Mouse (Mus musculus): ENCODE data around the gene Ccnd1.

Gene Ccnd1

DNA sequence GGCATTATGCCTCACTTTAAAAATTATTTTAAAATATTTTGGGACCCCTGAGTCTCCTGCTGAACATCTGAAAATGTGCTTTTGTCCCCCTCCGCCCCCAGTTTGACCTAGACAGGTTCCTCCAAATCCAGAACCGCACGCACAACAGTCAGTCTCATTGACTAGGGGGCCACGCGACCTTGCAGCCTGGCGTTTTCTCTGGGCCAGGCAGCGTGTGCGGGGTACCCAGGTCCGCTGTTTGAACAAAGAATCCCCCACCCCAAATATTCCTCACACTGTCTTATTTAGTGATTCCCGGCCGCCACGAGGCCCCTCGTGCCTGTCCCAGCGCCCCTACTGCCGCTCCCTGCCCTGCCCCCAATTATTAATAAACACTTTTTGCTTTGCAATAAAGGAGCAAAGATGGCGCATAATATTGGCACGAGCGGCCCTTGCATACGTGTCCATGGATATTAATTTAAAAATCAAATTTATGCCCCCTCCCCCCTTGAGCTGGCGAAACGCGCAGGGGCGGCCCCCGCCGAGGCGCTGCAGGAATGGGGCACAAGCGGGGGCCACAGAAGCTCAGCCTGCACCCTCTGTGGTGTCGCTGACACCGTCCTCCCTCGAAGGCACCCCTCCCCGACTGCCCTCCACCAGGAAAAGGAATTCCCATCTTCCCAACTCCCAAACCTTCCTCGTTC is 923 bp downstream of the Ccnd1 start:
- DNase-seq (ENCODE audit: low spot score in 2 of 2), result no peak

DNA sequence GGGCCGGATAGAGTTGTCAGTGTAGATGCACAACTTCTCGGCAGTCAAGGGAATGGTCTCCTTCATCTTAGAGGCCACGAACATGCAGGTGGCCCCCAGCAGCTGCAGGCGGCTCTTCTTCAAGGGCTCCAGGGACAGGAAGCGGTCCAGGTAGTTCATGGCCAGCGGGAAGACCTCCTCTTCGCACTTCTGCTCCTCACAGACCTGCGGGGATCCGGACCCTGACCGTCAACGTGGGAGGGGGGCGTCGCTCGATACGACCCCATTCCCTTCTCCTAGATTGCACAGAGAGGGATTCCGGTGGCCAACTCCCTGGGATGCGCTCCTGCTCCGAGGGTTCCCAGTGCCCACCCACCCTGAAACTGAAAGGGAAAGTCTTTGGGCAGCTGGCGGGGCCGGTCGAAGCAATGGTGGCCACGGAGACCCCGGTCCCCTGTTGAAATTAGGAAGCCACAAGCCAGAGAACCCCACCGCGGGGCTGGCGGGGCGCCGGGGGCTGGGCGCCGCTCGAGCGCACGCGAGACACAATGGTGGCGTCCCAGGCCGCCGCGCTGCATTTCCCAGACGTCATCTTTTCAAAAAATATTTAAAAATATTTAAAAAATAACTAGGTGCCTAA is 1.7 kb downstream of the Ccnd1 start:
- DNase-seq (ENCODE audit: low spot score in 2 of 2), result no peak

DNA sequence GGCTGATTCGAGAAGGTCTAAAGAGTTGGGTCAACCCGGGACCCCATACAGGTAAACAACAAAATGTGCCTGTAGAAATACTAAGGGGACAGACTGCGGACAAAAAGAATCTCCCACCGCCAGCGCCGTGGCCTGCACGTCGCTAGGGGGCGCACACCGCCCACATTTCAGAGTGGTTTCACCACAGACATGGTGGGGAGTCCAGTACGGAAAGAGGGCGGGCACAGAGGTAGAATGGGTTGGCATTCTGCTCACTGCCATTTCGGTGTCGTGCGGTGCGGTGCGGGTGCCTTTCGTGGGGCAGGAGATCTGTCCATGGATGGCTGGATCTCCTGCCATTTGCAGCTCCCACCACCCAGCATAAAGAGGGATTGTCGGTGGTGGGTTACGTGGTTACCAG is 2.2 kb downstream of the Ccnd1 start:
- peak; percentile 69 to 88 for DNase-seq (ENCODE audit: low spot score in 2 of 2)

DNA sequence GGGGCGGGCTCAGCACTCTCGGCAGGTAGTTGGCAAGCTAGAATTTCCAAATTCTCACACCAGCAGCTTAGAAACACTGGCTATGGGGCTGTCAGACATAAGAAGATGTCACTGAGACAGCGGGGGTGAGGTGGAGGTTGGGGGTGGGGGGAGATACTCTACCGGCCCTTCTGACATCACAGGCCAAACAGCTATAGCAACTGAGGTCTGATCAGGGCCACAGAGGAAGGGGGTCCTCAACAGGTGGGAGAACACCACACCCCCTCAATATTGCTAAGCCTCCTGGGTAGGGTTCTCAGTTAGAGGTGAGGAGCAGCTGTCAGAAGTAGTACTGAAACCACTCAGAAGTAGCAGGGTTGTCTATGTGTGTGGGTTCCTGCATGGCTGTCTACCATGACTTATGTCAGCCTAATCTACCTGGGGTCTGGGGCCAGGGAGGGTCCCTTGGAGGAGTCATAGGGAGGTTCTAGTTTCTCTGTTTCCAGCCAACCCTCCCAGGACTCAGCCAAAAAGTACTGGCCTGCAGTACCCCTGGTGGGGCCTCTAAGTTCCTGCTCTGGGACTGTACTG is 3.3 kb downstream of the Ccnd1 start:
- no peak for DNase-seq (ENCODE audit: low spot score in 2 of 2)

DNA sequence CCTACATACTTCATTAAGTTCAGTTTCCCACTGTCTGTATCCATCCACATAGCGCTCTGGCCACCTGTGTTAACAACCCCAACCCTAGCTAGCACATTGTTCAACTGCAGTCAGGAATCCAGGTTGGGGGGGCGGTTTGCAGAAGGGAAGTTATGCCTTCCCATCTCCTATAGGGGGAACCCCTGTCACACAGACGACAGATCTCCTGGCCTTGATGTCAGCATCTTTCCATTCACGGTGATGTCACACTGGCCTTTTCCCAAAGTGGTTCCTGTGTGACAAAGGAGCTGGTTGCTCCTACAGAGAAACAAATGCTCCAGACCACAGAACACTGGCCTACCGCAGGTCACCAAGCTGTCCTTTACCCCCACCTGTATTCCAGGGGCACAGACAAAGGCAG is 4.2 kb downstream of the Ccnd1 start:
- no peak for DNase-seq (ENCODE audit: low spot score in 2 of 2)

DNA sequence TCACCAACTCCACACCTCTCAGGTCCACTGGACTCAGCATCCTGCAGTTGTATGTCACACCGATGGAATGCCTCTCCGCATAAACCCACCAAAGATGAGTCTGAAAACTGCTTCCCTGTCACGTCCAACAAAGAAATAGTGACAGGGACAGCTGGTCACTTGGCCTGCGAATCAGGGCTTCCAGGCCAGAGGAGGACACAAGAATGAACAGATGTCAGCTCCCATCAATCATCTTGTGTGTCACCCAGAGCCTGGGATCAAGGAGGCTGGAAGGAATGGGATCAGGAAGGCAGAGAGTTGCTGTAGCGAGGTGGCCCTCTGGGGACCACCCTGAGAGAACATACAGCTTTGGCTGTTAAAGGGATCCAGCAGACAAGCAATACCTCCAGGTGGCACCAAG is 4.8 kb downstream of the Ccnd1 start:
- no peak for DNase-seq (ENCODE audit: low spot score in 2 of 2)

DNA sequence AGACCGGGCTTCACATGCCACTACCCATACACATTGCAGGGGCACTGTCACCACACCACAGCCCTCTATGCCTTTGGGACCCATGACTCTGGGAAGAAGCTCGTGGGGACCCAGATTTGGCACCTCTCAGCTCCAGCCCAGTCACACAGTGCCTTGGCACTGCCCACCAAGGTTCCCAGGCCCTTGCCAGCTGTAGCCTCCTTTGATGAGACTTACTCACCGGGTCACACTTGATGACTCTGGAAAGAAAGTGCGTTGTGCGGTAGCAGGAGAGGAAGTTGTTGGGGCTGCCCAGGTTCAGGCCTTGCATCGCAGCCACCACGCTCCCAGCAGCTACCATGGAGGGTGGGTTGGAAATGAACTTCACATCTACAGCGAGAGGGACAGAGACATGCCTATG is 5.9 kb downstream of the Ccnd1 start:
- no peak for DNase-seq (ENCODE audit: low spot score in 2 of 2)

DNA sequence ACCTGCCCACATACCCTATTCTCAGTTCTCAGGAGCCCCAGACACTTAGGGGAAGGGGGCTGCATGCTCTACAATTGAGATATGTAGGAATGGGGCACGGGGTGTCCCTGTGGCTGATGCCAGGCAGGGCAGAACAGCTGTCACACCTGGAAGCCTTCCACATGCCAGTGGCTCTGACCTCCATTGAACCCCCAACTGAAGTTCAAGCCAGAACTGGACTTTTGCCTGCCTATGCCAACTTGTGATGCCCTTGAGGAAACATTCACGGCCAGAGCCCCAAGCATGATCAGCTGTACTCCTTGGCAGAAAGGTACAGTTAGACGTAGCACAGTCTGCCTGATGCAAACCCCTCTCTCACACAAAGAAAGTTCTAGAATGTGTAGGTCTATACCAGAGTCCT is 6.4 kb downstream of the Ccnd1 start:
- no peak for DNase-seq (ENCODE audit: low spot score in 2 of 2)

DNA sequence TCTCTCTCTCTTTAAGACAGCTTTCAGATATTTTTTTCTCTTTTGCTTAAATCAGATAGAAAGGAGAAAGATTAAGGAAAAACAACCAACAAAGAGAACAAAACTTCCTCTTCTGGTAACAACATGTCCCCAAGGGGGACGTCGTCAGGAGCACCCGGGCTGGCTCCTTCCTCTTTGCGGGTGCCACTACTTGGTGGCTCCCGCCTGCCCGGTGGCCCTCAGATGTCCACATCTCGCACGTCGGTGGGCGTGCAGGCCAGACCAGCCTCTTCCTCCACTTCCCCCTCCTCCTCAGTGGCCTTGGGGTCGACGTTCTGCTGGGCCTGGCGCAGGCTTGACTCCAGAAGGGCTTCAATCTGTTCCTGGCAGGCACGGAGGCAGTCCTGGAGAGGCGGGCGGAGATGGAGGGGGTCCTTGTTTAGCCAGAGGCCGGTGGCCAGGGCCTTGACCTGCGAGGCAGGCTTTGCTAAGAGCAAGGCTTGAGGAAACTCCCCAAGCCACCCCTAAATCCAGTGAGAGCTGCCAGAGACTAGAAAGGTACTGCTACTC is 7.3 kb downstream of the Ccnd1 start:
- no peak for DNase-seq (ENCODE audit: low spot score in 2 of 2)

DNA sequence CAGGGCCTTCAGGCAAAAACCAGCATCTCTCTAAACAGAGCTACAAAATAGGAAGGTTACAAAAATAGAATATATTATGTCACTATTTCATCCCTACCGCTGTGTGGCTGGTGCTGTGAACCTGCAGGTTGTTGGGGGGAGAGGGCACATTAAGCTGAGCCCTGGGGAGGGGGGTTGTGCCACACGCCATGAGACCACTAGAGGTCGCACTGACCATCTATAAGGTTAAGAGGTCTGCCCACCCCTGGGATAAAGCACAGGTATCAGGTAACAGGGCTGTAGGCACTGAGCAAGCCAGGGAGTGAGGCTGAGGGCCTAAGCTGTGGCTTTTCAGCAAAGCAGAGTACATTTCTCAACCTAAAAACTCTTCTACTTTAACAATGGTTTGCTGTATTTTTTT is 7.9 kb downstream of the Ccnd1 start:
- peak in 1 of 2 experiments; percentile 52 for DNase-seq (ENCODE audit: low spot score in 2 of 2)

DNA sequence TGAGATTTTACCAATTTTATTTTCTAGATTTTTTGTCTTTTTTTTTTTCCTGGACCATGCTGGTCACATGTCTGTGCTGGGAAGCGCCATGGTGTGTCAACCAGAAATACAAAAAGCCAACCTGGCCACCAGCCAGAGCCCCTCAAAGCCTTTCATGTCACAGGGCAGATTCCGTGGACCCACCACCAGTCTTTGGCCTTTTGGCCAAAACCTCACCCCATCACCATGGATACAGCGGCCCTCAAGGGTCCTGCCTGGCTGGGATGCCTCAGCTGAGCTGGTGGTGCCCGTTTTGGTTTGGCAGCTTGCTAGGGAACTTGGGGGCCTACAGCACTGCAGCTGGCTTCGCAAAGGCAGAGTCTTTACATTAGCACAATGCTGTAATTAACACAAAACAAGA is 9.8 kb downstream of the Ccnd1 start:
- DNase-seq (ENCODE audit: low spot score in 2 of 2), result no peak

DNA sequence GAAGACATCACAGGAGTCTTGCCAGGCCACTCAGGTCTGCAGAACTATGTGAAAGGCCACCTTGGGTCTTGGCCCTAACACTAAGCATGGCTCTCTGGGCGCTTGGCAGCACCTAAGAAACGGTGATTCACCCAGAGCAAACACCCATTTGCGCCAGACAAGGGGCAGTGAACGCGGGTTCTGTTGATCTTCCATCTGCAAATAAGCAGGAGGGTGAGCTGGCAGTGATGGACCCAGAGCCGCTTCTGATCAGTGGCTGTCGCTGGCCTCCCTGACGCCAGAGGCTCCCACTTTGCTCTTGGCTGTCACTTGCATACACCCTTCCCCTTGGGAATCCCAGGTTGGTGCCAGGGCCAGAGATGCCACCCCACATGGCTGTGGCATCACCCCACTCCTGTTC is 10.2 kb downstream of the Ccnd1 start:
- peak in 1 of 2 experiments; percentile 11 for DNase-seq (ENCODE audit: low spot score in 2 of 2)

DNA sequence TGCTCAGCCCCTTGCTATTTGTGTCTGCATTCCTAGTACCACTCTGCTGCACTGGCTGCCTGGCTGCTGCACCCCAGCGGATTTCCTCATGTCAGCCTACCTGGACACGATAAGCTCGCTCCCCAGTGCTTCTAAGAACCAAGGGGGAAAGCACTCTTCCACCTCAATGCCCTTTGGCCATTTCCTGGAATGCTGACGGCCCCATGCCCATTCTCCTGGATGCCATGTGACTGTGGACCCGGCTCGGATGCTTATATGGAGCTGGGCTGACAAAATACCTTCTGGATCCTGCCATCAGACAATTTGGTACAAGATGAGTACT is 10.9 kb downstream of the Ccnd1 start:
- no peak for DNase-seq (ENCODE audit: low spot score in 2 of 2)

DNA sequence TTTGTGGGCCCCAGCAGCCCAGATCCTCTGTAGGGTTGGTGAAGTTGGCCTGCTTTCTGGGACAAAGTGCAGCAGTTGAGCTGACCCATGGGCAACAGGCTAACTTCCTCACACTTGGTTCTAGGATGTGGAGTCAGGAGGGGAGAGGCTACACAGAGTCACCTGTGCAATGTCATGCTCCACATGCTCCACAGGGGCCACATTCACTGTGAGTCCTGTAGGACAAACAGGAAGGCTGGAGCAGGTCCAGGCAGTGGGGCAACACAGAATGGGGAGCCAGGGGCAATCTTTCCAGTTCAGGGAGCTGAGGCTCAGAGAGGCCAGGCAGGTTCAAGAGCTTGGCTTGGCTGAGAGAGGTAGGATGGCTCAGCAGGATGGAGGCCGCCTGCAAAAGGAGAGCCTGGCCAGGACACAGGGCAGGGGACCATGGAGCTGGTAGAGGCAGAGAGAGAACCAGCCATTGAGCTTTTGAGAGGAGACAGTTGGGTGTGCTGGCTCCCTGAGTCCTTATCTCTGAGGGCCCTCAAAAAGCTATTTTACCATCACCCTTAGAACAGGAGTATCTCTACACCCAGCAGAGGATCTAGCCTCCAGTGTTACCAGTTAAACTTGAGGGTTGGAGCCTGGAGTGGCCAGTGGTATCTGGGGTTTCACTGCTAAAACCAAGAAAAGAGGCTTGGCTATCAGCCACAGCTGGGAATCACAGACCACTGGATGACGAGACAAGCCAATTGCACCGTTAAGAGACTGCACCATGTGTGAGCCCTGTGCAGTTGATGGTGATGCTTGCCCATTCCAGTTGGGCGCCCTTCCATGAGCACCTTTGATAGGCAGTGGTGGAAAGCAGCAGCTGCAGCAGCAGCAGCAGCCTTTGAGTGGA is 11.5 kb downstream of the Ccnd1 start:
- peak in 1 of 2 experiments; percentile 17 for DNase-seq (ENCODE audit: low spot score in 2 of 2)

DNA sequence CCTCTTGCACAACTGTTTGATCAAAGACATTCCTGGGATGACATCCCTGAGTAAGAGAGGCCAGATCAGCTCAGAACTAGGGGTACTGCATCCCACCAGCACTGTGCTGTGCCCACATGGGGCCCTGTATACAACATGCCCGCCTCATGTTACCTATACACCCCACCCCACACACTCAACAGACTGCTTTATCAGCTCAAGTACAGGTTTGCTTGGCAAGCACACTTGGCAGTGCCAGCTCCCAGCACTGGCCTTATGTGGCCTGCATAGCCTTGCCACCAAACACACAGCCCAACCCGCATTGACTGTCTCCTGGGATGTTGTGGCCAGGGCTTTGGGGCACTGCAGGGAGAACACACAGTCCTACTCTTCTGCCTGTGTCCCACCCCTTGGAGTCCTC is 12.1 kb downstream of the Ccnd1 start:
- no peak for DNase-seq (ENCODE audit: low spot score in 2 of 2)

DNA sequence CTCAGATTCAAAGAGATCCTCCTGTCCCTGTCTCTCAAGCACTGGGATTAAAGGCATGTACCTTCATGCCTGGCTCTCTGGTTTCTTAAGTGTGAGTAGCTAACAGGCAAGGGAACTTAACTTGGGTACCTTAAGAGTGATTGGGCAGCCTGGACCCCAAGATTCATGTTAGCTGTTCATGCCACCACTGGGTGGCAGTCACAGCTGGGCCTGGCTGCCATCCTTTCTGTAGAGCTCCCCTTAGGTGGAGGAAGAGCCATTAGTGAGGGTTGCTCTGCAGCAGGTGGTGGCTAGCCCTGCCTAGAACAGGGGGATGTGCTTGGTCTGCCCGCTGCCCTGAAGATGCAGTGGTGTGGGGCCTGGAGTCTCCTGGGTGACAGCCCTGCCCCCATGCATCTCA is 20.9 kb downstream of the Ccnd1 start:
- no peak for DNase-seq (ENCODE audit: low spot score in 2 of 2)

DNA sequence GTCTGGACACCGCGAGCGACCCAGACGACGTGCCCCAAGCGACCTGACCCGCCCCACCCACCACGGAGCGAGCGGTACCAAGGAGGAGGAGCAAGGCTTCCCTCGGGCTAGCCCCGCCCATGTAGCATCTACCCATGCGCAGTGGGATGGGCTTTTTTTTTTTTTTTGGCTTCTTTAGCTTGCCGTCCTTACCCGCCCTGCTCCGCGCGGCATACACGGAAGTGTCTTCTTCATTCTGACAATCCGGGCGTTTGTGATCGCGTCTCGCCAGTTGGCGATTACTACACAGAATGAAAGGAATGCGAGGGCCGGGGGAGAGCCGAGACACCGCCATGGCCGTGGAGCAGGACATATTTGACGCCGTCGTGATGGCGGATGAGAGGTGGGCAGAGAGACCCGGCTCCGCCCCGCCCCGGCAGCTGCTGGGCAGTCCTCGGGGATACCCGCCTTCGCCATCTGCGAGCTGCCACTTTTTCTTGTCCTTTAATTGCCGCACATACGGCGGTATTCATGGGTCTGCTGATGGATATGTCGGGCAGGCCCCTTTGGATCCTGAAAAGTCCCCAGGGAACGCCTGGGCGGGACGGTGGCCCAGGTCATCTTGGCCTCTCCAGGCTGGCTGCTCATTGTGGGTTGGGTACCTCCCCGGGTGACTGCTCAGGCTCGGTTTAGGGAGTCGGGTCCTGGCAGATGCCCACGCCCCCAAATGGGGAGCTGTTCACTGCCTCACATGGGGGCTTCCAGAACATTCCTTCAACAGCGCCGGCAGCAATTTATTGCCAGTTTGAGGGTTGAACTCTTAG is 24.6 kb downstream of the Ccnd1 start, which contains the start of gene LTO1:
Gene LTO1, plus strand, starts transcription at position 153 of the 803 bp plus-strand sequence.
- peak; percentile 83 to 92 for DNase-seq (ENCODE audit: low spot score in 2 of 2)

DNA sequence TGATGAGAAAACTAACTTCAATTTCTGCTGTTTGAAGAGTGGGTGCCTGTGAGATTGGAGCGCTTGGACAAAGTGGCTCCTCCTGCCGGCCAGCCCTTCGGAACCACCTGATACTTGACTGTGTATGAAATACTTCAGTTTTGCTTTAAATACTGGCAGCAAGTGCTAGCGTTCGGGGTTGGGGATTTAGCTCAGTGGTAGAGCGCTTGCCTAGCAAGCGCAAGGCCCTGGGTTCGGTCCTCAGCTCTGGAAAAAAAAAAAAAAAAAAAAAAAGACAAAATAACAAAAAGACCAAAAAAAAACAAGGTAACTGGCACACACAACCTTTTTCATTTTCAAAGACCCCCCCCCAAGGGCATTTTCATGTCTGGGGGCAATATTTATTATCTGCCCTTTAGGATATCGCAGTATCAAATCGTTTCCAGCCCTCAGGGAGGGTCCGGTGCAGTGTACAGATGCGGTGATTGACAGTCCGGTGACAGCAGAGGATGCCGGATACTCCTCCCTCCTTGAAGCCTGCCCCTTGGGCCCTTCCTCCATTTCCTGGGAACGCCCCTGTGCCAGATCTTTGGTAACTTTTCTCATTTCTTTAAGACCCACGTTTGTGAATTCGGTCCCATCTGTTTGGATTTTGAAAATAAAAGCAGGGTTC is 25.3 kb downstream of the Ccnd1 start:
- no peak for DNase-seq (ENCODE audit: low spot score in 2 of 2)

DNA sequence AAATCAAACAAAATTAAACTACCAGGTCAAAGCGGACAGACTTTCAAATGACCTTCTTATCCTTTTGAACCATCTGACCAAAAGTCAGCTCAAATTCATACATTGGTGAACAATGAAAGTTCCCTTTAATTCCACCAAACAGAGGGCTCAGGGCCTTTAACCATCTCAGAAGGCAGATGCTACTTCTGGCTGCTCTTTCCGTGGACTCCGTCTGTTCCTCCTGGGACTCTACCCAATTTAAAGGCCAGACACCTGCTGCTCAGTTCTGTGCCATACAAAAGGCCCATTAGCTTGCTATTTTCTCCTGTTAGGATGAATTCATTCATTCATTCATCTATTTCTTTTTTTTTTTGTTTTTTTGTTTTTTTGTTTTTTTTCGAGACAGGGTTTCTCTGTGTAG is 26.8 kb downstream of the Ccnd1 start:
- no peak for DNase-seq (ENCODE audit: low spot score in 2 of 2)

DNA sequence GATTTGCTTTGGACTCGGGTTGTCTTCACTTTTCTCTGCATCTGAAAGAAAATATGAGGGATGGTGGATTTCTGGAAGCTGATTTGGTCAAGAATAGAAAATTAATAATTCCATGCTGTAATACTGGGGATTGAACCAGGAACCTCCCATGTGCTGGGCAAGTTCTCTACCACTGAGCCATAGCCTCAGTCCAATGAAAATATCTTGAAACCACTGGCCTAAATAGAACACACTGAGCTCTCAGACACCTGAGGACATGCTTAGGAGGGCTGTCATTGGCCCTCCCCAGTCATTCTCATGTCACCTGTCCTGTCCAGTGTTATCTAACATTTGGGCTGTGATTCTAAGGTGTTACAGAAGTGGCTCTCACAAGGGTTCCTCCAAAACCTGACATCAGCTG is 28.6 kb downstream of the Ccnd1 start:
- DNase-seq (ENCODE audit: low spot score in 2 of 2), result no peak

DNA sequence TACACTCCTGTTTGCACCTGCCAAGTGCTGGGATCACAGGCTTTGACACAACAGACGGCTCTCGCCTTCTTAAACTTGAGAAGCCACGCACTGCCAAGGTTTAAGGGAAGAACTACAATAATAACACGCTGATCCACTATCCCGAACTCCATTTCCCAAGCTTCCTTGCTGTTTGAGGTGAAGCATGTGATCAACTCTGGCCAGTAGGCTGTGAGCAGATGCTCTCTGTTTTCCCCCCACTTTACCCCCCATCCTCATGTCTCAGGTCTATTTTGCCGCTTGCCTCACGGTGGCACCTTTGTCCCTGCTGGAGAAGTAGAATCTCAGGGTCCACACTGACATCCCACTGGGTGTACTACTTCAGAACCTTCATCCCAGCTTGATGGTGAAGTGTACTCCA is 31.0 kb downstream of the Ccnd1 start:
- DNase-seq (ENCODE audit: low spot score in 2 of 2), result no peak
